Mouse (Mus musculus) heart, postnatal 0 days (tissue): Measurements from ENCODE around the gene Rpl13. TPM values are rescaled to one million over a fixed set of nuclear protein-coding genes. Genes with fewer than 3 reads are reported as not detected.
A peak's percentile ranks its signal among the peaks of the same experiment; 100 is the strongest.

Experiments used
- ATAC-seq: fragments of 200-750 bp; cut with Nextera tagmentation; 2 replicates; pipeline ENCODE4 v1.8.0; 2017; ENCODE audit warnings: low read depth, moderate number of reproducible peaks, moderate library complexity; ENCODE audit not compliant: insufficient read depth
- DNase-seq: peaks from one replicate; pipeline ENCODE4 v3.0.0-alpha.2; 2016; ENCODE audit warnings: low spot score
- H3K27ac ChIP-seq: fragments of 300-500 bp; sonication (generic); 2 replicates; pipeline ENCODE4 v1.5.1; 2014; ENCODE audit warnings: low read depth, mild to moderate bottlenecking
- H3K27me3 ChIP-seq: fragments of 300-500 bp; sonication (generic); 2 replicates; pipeline ENCODE4 v1.6.1; 2014; ENCODE audit warnings: low read length, mixed read lengths; ENCODE audit not compliant: control insufficient read depth, insufficient read depth
- H3K36me3 ChIP-seq: fragments of 300-500 bp; sonication (generic); replicated peaks from 2 replicates; pipeline ENCODE4 v1.6.1; 2014; ENCODE audit warnings: low read length, mixed read lengths; ENCODE audit not compliant: control insufficient read depth, insufficient read depth
- H3K4me1 ChIP-seq: fragments of 300-500 bp; sonication (generic); 2 replicates; pipeline ENCODE4 v1.6.1; 2014; ENCODE audit warnings: antibody characterized with exemption; ENCODE audit not compliant: control insufficient read depth, insufficient read depth
- H3K4me2 ChIP-seq: fragments of 300-500 bp; sonication (generic); 2 replicates; pipeline ENCODE4 v1.6.1; 2014; ENCODE audit warnings: low read depth, mild to moderate bottlenecking, low read length, moderate library complexity
- H3K4me3 ChIP-seq: fragments of 300-500 bp; sonication (generic); 2 replicates; pipeline ENCODE4 v1.5.1; 2014; ENCODE audit warnings: low read depth, low read length
- H3K9ac ChIP-seq: fragments of 300-500 bp; sonication (generic); replicated peaks from 2 replicates; pipeline ENCODE4 v1.6.1; 2014; ENCODE audit warnings: low read depth, low read length, mixed read lengths
- H3K9me3 ChIP-seq: fragments of 300-500 bp; sonication (generic); replicated peaks from 2 replicates; pipeline ENCODE4 v1.6.1; 2016; ENCODE audit warnings: low read length; ENCODE audit not compliant: control insufficient read depth
- CTCF ChIP-seq: IDR thresholded peaks from 2 replicates; pipeline ENCODE4 v1.5.1; 2016; ENCODE audit warnings: antibody characterized with exemption, control low read depth, low read depth
- EP300 ChIP-seq: IDR thresholded peaks from 2 replicates; pipeline ENCODE4 v1.6.1; 2016; ENCODE audit warnings: antibody characterized with exemption, low read depth
- WGBS: fragments of 180-500 bp; shearing (Covaris S2); extraction: QIAGEN DNeasy Blood & Tissue Kit; methylation state at CpG from one replicate; pipeline ENCODE4 v1.1.7; 2014; 5-methylcytosine and 5-hydroxymethylcytosine counted together
- microRNA-seq: library from miRNA; unstranded; fragments of <30 nt; microRNA quantifications from one replicate; pipeline ENCODE4, GENCODE M21; 2016
- polyA plus RNA-seq: library from polyadenylated mRNA; unstranded; fragments of >200 nt; fragmentation: Nextera tagmentation; extraction: Ambion mirVana; gene quantifications from 2 replicates; pipeline ENCODE4 v1.2.1, GENCODE M21; 2015
- total RNA-seq: library from RNA; depleted of rRNA; stranded (reverse); fragments of >200 nt; gene quantifications from 2 replicates; pipeline ENCODE4 v1.2.3, GENCODE M21; 2014; ENCODE audit warnings: low replicate concordance; rRNA removed

The Rpl13 gene
- total and polyA plus RNA-seq, 2 experiments from 2014 or later: 813 to 2,720 TPM

DNA sequence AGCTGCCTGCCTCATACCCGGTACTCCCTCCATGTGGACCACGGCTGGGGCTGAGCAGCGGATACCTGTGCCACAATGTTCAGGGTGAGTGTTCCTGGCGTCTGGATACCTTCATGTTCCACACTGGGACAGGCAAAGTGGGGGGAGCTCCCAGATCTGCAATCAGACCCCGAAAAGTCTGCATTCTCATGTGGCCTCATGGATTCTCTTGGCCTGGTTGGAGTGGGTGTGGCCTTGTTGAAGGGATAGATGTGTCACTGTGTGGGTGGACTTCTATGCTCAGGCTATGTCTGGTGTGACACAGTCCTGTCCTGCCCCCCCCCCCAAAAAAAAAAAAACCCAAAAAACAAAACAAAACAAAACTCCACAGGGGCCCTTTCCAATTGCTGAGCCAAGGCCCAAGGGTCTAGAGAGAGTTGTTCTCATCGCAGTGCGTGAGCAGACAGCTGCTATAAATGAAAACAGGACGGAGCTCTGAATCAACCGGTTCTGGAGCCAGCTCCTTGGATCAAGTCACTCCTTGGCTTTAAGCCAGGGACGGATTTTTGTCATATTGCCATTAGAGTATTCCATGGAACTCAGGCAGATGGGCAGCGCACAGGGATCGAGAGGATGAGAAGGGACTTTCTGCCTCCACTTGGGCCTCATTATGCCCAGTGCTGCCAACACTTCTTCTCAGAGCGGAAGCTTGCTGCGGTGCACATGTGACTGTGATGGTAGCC, 39.8 kb downstream of the Rpl13 start:
- no peak overlapping the region for H3K9ac ChIP-seq
- ATAC-seq: peak; percentile 45
- H3K9me3 ChIP-seq: no peaks in the 10 kb centered on the region
- peak; percentile 61 for DNase-seq
- no peaks in the 10 kb centered on the region for H3K36me3 ChIP-seq
- WGBS: 39% methylated on average over 14 of the region's 14 CpGs
- peak overlapping the region; percentile 74 for H3K27ac ChIP-seq
- H3K27me3 ChIP-seq: no peaks in the 10 kb centered on the region
- peaks cover 17% of the 10 kb centered on the region for H3K4me1 ChIP-seq
- TF ChIP-seq CTCF (no peak), EP300 (no peak)
- no peak overlapping the region for H3K4me3 ChIP-seq
- H3K4me2 ChIP-seq: no peak overlapping the region

DNA sequence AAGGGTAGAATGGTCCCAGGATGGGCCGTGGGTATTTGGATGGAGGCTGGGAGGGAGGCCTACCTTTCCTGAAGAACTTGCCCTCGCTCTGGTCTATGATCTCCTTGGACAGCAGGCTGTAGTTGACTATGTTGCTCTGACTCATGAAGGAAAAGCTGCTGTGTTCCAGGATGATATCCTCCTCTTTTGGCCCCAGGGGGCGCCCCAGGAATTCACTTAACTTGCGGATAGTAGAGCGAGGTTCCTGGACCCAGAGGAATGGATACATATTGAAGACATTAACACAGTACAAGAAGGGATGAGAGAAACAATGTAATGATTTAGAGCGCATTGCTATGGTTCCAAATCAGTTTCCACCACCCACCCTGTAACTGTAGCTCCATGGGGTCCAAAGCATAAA, 43.1 kb downstream of the Rpl13 start:
- no peak for ATAC-seq
- peaks cover 8% of the 10 kb centered on the region; the same call in 1 of the 2 replicates for H3K4me1 ChIP-seq
- no peaks in the 10 kb centered on the region for H3K36me3 ChIP-seq
- no peak overlapping the region for H3K9ac ChIP-seq
- H3K27me3 ChIP-seq: no peaks in the 10 kb centered on the region
- H3K9me3 ChIP-seq: no peaks in the 10 kb centered on the region
- H3K4me3 ChIP-seq: no peak overlapping the region
- no peak for DNase-seq
- TF ChIP-seq CTCF (peak; percentile 40), EP300 (no peak)
- no peak overlapping the region for H3K4me2 ChIP-seq
- 53% methylated on average over 6 of the region's 6 CpGs for WGBS
- no peak overlapping the region for H3K27ac ChIP-seq

- Histone ChIP-seq H3K36me3 (no peaks in the 10 kb centered on the region), H3K4me3 (no peak overlapping the region), H3K27ac (no peak overlapping the region), H3K27me3 (no peaks in the 10 kb centered on the region), H3K4me1 (peaks cover 8% of the 10 kb centered on the region; the same call in 1 of the 2 replicates), H3K9ac (no peak overlapping the region), H3K9me3 (no peaks in the 10 kb centered on the region), H3K4me2 (no peak overlapping the region)
- no peak for ATAC-seq
- TF ChIP-seq CTCF (no peak), EP300 (no peak)
- WGBS: 77% methylated on average over 7 of the region's 7 CpGs
- no peak for DNase-seq
Measured at GRCm38 (mm10) chr8:123146390-123146789, 44.2 kb downstream of the Rpl13 start.

GRCm38 (mm10) chr8:123150737-123151171, 48.6 kb downstream of the Rpl13 start:
- TF ChIP-seq EP300 (no peak), CTCF (no peak)
- H3K9me3 ChIP-seq: no peaks in the 10 kb centered on the region
- no peak overlapping the region for H3K4me3 ChIP-seq
- 0 out of 2 replicates have a peak overlapping the region, but pooled peaks have one; percentile 36 for H3K27ac ChIP-seq
- WGBS: 59% methylated on average over 9 of the region's 9 CpGs
- DNase-seq (no peak), ATAC-seq (peak; percentile 57)
- H3K4me2 ChIP-seq: no peak overlapping the region
- H3K36me3 ChIP-seq: no peaks in the 10 kb centered on the region
- H3K27me3 ChIP-seq: no peaks in the 10 kb centered on the region
- no peak overlapping the region for H3K9ac ChIP-seq
- 0 out of 2 replicates have a peak, but pooled peaks cover under 1% of the 10 kb centered on the region for H3K4me1 ChIP-seq

Small RNAs within 50 kb of the gene (microRNA-seq; reads per million reads assigned to microRNA genes)
- not detected for gene Mir7079
- gene Mir7080: not detected

Other genes starting within 250 kb of the Rpl13 start
- gene Ankrd11, start 60.1 kb upstream of the Rpl13 start, total RNA-seq: 51.2 and 65.8 TPM in 2 replicates
- gene Ankrd11, start 60.1 kb upstream of the Rpl13 start, polyA plus RNA-seq: 21.6 and 24.3 TPM in 2 replicates
- gene Spg7, start 39.4 kb upstream of the Rpl13 start, total RNA-seq: 72.8 and 83.1 TPM in 2 replicates
- gene Spg7, start 39.4 kb upstream of the Rpl13 start, polyA plus RNA-seq: 63.3 and 65.1 TPM in 2 replicates
- gene Cpne7, start 15.0 kb downstream of the Rpl13 start, total RNA-seq: 0.42 and 9.0 TPM in 2 replicates
- 0.15 and 0.16 TPM in 2 replicates for gene Cpne7, start 15.0 kb downstream of the Rpl13 start, polyA plus RNA-seq
- 1.4 and 3.4 TPM in 2 replicates for gene Sult5a1, start 56.0 kb downstream of the Rpl13 start, total RNA-seq
- 1.6 and 2.0 TPM in 2 replicates for gene Sult5a1, start 56.0 kb downstream of the Rpl13 start, polyA plus RNA-seq
- gene Dpep1, start 83.9 kb downstream of the Rpl13 start, total RNA-seq: 32.3 and 58.6 TPM in 2 replicates
- gene Dpep1, start 83.9 kb downstream of the Rpl13 start, polyA plus RNA-seq: 16.3 and 17.6 TPM in 2 replicates
- 121 and 131 TPM in 2 replicates for gene Chmp1a, start 110.4 kb downstream of the Rpl13 start, total RNA-seq
- 91.0 and 94.3 TPM in 2 replicates for gene Chmp1a, start 110.4 kb downstream of the Rpl13 start, polyA plus RNA-seq
- 5.7 and 11.4 TPM in 2 replicates for gene Spata33, start 110.5 kb downstream of the Rpl13 start, total RNA-seq
- 17.1 and 21.3 TPM in 2 replicates for gene Spata33, start 110.5 kb downstream of the Rpl13 start, polyA plus RNA-seq
- 26.5 and 31.9 TPM in 2 replicates for gene Cdk10, start 122.5 kb downstream of the Rpl13 start, total RNA-seq
- 14.7 and 14.8 TPM in 2 replicates for gene Cdk10, start 122.5 kb downstream of the Rpl13 start, polyA plus RNA-seq
- 3.5 and 4.2 TPM in 2 replicates for gene Spata2l, start 133.9 kb downstream of the Rpl13 start, total RNA-seq
- gene Spata2l, start 133.9 kb downstream of the Rpl13 start, polyA plus RNA-seq: 4.5 and 4.6 TPM in 2 replicates
- gene Zfp276, start 151.8 kb downstream of the Rpl13 start, total RNA-seq: 19.4 and 24.0 TPM in 2 replicates
- 8.9 and 9.7 TPM in 2 replicates for gene Zfp276, start 151.8 kb downstream of the Rpl13 start, polyA plus RNA-seq
- 21.4 and 32.7 TPM in 2 replicates for gene Vps9d1, start 152.0 kb downstream of the Rpl13 start, total RNA-seq
- 15.4 and 16.1 TPM in 2 replicates for gene Vps9d1, start 152.0 kb downstream of the Rpl13 start, polyA plus RNA-seq
- 24.3 and 37.1 TPM in 2 replicates for gene Fanca, start 216.2 kb downstream of the Rpl13 start, total RNA-seq
- 6.1 and 6.7 TPM in 2 replicates for gene Fanca, start 216.2 kb downstream of the Rpl13 start, polyA plus RNA-seq
- 0.15 and 1.2 TPM in 2 replicates for gene Spire2, start 230.4 kb downstream of the Rpl13 start, total RNA-seq
- 0.23 and 0.40 TPM in 2 replicates for gene Spire2, start 230.4 kb downstream of the Rpl13 start, polyA plus RNA-seq